Mouse (Mus musculus): Measurements from ENCODE around the gene Gne. TPM values are rescaled to one million over a fixed set of nuclear protein-coding genes. Genes with fewer than 3 reads are reported as not detected.
A peak's percentile ranks its signal among the peaks of the same experiment; 100 is the strongest.

Gne gene
- 10 to 100 TPM; 13.2 to 20.6 (median 19.4) TPM for polyA plus RNA-seq (2017; shearing (Covaris generic))

DNA sequence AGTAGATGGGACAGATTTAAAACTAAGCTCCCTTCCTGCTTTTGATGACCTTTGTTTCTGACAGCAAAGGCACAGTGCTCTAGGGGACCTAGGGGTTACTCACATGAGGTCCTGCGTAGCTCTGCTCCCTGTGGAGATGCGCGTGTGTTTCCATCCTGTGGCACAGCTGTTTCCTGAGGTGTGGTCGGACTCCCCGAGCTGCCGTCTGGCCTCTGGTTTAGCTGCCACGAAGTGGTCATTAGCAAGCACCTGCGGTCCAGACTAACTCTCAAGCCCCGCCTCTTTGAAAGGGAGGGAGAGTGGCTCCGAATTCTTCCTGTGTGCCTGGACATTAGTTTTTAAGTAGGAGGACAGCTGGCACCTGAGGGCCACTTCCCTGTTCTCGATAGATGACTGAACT, at the start of gene Gne:
TSS of gene Gne (minus strand) at position 233 of the 400 bp plus-strand sequence.
- ATAC-seq, result no peak

- no peak for ATAC-seq
Observed at GRCm38 (mm10) chr4:44126805-44127204, 42.8 kb upstream of the Gne start.

- ATAC-seq, result no peak
Observed at GRCm38 (mm10) chr4:44119410-44120201, 35.6 kb upstream of the Gne start.

- no peak for ATAC-seq
Observed at GRCm38 (mm10) chr4:44115046-44115445, 31.1 kb upstream of the Gne start.

DNA sequence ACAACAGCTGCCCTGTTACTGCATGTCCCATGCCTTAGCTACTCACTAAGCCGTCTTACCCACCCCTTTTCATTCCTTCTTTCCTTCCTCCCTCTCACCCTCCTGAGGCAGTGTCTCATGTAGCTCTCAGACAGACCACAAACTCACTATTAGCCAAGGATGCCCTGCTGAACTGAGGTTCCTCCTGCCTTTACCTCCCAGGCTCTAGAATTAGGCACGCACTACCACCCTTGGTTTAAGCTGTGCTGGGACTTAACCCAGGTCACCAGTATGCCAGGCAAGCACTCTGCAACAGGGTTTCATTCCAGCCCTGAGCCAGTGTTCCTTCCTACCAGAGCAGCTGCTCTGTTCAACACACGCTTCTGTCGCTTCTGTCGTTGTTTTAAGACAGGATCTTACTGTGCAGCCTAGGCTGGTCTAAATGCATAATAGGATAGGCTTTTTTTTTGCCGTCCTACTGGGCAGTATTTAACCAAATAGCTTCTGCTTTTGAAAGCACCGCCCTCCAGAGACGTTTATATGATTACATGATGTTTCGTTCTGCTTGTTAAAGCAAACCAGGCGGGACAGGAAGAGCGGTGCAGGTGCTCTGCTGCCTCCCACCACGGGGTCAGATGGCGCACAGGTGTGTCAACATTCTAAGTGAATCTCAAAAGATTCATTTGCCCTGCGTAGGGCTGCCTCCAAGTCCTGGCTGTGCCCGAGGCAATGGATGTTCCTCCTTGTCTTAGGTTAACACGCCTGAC, 29.6 kb upstream of the Gne start:
- ATAC-seq, result no peak

- ATAC-seq, result no peak
Observed at GRCm38 (mm10) chr4:44112741-44113140, 28.8 kb upstream of the Gne start.

- no peak for ATAC-seq
Observed at GRCm38 (mm10) chr4:44110771-44111170, 26.8 kb upstream of the Gne start.

GRCm38 (mm10) chr4:44108297-44108696, 24.3 kb upstream of the Gne start:
- no peak for ATAC-seq

DNA sequence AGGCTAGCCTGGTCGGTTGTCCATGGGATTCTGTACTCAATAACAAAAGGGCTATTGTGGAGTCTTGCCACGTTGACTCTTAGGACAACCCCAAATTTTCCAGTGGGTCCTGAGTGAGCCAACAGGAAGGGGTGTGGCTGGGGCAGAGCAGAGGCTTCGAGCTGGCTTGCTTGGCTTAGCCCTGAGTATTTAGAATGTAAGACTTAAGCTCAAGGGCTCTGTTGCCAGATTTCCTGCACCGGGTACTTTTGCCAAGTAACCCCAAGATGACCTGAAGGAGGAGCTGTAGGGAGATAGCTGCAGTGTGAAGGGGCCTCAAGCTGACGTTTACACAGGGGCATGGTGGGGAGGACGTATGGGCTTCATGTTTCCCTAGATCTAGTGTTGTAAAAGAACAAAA, 23.4 kb upstream of the Gne start:
- ATAC-seq, result no peak

- ATAC-seq, result peak; percentile 38
Observed at GRCm38 (mm10) chr4:44106297-44106821, 22.4 kb upstream of the Gne start.

GRCm38 (mm10) chr4:44104195-44104917, 20.4 kb upstream of the Gne start:
- ATAC-seq, result no peak

DNA sequence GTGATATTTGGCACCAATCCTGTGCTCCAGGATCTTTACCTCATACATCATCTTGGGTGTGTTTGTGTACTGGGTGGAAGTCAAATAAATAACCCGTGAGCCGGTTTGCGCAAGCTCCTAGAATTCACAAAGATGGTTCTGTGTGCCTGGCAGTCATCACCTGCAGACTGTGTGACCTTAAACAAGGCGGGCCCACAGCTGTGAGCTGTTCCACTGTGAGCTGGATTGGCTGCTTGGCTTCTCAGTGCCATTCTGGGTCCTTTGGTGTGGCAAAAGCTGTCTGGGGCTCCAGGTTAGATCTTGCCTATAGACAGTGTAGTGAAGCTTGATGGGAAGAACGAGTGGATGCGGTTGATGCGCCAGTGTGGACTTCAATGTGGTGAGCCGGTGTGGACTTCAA, 19.6 kb upstream of the Gne start:
- no peak for ATAC-seq

DNA sequence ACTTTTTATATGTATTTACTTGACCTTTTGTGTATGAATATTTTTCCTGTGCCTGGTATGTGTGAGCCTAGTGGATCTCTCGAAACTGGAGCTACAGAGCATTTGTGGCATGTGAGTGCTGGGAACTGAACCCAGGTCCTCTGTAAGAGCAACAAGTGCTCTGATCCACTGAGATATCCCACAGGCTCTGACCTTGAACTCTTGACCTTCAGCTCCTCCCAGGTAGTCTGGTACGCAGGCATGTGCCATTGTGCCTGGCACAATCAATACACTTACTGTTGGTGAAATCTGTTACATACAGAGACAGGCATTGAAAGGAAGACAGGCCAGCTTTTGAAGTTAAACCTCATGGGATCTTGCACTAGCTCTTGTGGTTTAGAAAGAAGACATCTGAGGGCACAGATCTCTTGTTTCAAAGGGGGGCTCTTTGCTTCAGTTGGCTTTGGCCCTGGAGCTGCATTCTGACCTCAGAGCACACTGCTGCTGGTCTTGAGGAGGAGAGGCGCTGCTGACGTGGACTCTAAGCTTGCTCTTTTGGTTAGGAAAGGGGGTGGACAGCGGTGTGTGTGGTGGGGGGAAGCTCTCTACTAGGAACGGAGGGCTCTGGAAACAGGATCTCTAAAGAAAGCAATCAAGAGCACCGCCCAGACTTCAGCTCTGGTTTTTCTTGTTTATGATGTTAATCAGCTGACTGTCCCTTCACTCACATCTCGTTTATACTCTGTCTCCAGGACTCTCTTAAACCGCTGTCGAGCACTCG, 13.8 kb upstream of the Gne start:
- no peak for ATAC-seq

DNA sequence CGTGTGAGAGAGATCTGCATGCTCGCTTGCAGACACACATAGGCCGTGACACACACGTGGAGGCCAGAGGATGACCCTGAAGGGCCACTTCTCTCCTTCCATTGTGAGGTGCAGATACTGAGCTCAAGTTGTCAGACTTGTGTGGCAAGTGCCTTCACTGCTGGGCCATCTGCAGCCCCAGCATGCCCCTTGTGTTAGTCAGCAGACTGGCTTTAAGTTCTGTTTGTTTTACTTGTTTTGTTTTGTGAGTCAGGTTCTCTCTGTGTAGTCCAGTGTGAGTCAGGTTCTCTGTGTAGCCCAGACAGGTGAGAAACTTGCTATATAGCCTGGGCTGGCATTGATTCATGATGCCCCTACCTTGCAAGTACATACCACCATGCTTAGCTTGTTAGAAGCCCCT, 10.5 kb upstream of the Gne start:
- ATAC-seq, result no peak

GRCm38 (mm10) chr4:44092359-44092758, 8.4 kb upstream of the Gne start:
- no peak for ATAC-seq

- no peak for ATAC-seq
Observed at GRCm38 (mm10) chr4:44085566-44085965, 1.6 kb upstream of the Gne start.

GRCm38 (mm10) chr4:44084602-44085325, 787 bp upstream of the Gne start:
- ATAC-seq, result no peak

DNA sequence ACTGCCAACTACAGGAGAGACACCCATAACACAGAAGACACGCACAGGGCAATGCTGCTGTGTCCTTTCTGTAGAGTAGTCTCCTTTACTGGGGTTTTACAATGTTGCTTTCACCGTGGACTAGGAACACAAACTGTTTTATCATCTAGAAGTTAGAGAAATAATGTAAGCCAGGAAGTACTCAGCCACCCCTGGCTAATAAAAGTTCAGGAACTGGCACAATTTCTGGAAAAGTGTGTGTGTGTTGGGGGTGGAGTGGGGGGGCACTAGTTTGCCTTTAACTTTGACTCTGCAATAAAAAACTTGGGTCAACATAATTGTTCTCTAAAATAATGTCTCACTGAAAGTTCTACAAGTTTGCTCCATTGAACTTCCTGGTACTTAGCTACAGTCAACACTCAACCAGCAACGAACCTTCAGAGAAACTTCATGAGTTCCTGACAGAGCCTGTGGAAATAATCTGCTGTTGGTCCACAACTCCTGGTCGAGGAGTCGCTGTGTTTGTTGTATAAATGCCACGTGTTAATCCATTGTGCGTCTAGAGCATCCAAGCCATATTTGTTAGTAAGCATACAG, 5.5 kb downstream of the Gne start:
- ATAC-seq, result no peak

GRCm38 (mm10) chr4:44074422-44074821, 9.6 kb downstream of the Gne start:
- no peak for ATAC-seq

GRCm38 (mm10) chr4:44073799-44074198, 10.2 kb downstream of the Gne start:
- no peak for ATAC-seq

- peak; percentile 38 for ATAC-seq
Observed at GRCm38 (mm10) chr4:44072873-44073441, 11.0 kb downstream of the Gne start.
